Mouse (Mus musculus) lung, adult 2 months (tissue): Measurements from ENCODE around the gene Nfkbib. TPM values are rescaled to one million over a fixed set of nuclear protein-coding genes. Genes with fewer than 3 reads are reported as not detected.

Experiments used
- DNase-seq: peaks from one replicate; pipeline ENCODE4 v3.0.0; 2022
- H3K4me1 ChIP-seq: fragments of 200-500 bp; 2 replicates; pipeline ENCODE4 v1.6.1; 2011; ENCODE audit warnings: low read length; ENCODE audit not compliant: control insufficient read depth, insufficient read depth
- H3K4me3 ChIP-seq: fragments of 200-500 bp; replicated peaks from 2 replicates; pipeline ENCODE3; 2011; ENCODE audit warnings: low read depth, mild to moderate bottlenecking, control low read depth, low read length; ENCODE audit errors: extremely low read depth
- CTCF ChIP-seq: fragments of 200-500 bp; IDR thresholded peaks from 2 replicates; pipeline ENCODE4 v1.5.1; 2011; ENCODE audit warnings: mild to moderate bottlenecking, low read length, control low read depth; ENCODE audit not compliant: insufficient read depth
- POLR2A ChIP-seq: fragments of 200-500 bp; IDR thresholded peaks from 2 replicates; pipeline ENCODE4 v1.6.1; 2011; ENCODE audit warnings: low read depth, mild to moderate bottlenecking, control low read depth, low read length, borderline replicate concordance; ENCODE audit errors: extremely low read depth
- WGBS: fragments of 180-500 bp; shearing (Covaris S2); methylation state at CpG from one replicate; pipeline ENCODE4 v1.1.7; 2018; 5-methylcytosine and 5-hydroxymethylcytosine counted together
- polyA plus RNA-seq: library from polyadenylated mRNA; depleted of rRNA; stranded (reverse); fragments of >200 nt; gene quantifications from 2 replicates; pipeline ENCODE4 v1.2.3, GENCODE M21; 2012; rRNA removed

Nfkbib gene
- 48.5 and 49.2 TPM in 2 replicates for polyA plus RNA-seq

GRCm38 (mm10) chr7:28767462-28767965 is at the start of gene Nfkbib:
Nfkbib (minus strand) TSS chr7:28767512.
- WGBS: 63% methylated on average over 7 of the region's 7 CpGs
- peaks cover 17% of the 10 kb centered on the region for H3K4me1 ChIP-seq

GRCm38 (mm10) chr7:28816920-28817319 is 49.6 kb upstream of the Nfkbib start:
- DNase-seq: no peak
- Histone ChIP-seq H3K4me3 (no peak overlapping the region), H3K4me1 (peaks cover 29% of the 10 kb centered on the region)
- TF ChIP-seq POLR2A: no peak
- TF ChIP-seq CTCF: no peak
- 89% methylated on average over 10 of the region's 10 CpGs for WGBS

More at GRCm38 (mm10) chr7:28767462-28767965, at the start of gene Nfkbib:
- peak within 1 kb of the TSS; percentile 96 for H3K4me3 ChIP-seq
- TF ChIP-seq POLR2A (no peak), CTCF (no peak)
- no peak for DNase-seq

- H3K4me1 ChIP-seq: peaks cover 30% of the 10 kb centered on the region
- WGBS: 68% methylated on average over 9 of the region's 9 CpGs
- no peak for TF ChIP-seq POLR2A
- TF ChIP-seq CTCF: no peak
- H3K4me3 ChIP-seq: no peak overlapping the region
- DNase-seq: no peak
Observed at GRCm38 (mm10) chr7:28816201-28816600, 48.9 kb upstream of the Nfkbib start.

GRCm38 (mm10) chr7:28815230-28815629 is 47.9 kb upstream of the Nfkbib start:
- Histone ChIP-seq H3K4me3 (no peak overlapping the region), H3K4me1 (peaks cover 29% of the 10 kb centered on the region)
- no peak for DNase-seq
- WGBS: 80% methylated on average over 9 of the region's 9 CpGs
- no peak for TF ChIP-seq CTCF
- TF ChIP-seq POLR2A: no peak

GRCm38 (mm10) chr7:28814306-28815034 is 47.2 kb upstream of the Nfkbib start:
- 63% methylated on average over 5 of the region's 5 CpGs for WGBS
- H3K4me1 ChIP-seq: peaks cover 26% of the 10 kb centered on the region
- no peak for TF ChIP-seq POLR2A
- no peak for TF ChIP-seq CTCF
- H3K4me3 ChIP-seq: no peak overlapping the region
- DNase-seq: no peak

GRCm38 (mm10) chr7:28812949-28813348 is 45.6 kb upstream of the Nfkbib start:
- 33% methylated on average over 5 of the region's 5 CpGs for WGBS

GRCm38 (mm10) chr7:28812436-28812835 is 45.1 kb upstream of the Nfkbib start:
- no peak for TF ChIP-seq POLR2A
- no peak for TF ChIP-seq CTCF
- 14% methylated on average over 4 of the region's 4 CpGs for WGBS
- Histone ChIP-seq H3K4me1 (peaks cover 27% of the 10 kb centered on the region), H3K4me3 (peak overlapping the region; percentile 27)
- DNase-seq: no peak

More at GRCm38 (mm10) chr7:28812949-28813348, 45.6 kb upstream of the Nfkbib start:
- Histone ChIP-seq H3K4me3 (no peak overlapping the region), H3K4me1 (peaks cover 29% of the 10 kb centered on the region)
- no peak for DNase-seq
- TF ChIP-seq CTCF (peak; percentile 36), POLR2A (no peak)

- WGBS: 1% methylated on average over 7 of the region's 7 CpGs
Observed at GRCm38 (mm10) chr7:28811640-28812275, 44.4 kb upstream of the Nfkbib start.

GRCm38 (mm10) chr7:28811228-28811627 is 43.9 kb upstream of the Nfkbib start:
- under 1% methylated on average over 40 of the region's 40 CpGs for WGBS
- Histone ChIP-seq H3K4me1 (peaks cover 25% of the 10 kb centered on the region), H3K4me3 (peak overlapping the region; percentile 83)
- peak; percentile 83 for DNase-seq
- TF ChIP-seq CTCF (no peak), POLR2A (no peak)

More at GRCm38 (mm10) chr7:28811640-28812275, 44.4 kb upstream of the Nfkbib start:
- TF ChIP-seq CTCF (no peak), POLR2A (no peak)
- Histone ChIP-seq H3K4me1 (peaks cover 25% of the 10 kb centered on the region), H3K4me3 (peak overlapping the region; percentile 83)
- no peak for DNase-seq
